Mouse (Mus musculus): ENCODE measurements around the gene Angptl3. TPM values are rescaled to one million over a fixed set of nuclear protein-coding genes. Genes with fewer than 3 reads are reported as not detected.

Angptl3 gene
- polyA plus RNA-seq, 1 experiment from 2014 or later, result 12.1 TPM

DNA sequence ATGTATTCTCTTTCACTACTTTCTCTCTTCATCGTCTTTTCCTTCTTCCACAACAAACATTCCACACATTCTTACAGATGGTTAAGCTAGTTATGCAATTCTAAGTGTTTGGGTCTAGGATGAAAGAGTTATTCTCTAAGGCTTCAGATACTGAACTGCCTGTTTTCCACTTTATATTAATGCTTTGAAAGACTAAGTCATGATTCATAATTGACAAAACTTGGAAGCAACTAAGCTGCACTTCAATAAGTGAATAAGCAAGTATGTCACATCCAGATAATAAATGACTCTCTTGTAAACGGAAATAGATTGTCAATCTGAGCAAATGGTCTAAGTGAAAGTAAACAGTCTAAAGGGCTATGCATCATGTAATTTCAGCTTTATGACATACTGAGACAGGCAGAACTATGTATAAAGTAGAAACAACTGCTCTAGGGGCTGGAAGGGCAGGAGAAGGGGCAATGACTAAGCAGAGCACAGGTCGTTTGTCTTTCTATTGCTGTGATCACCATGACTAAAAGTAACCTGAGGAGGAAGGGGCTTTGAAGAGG is 60.5 kb downstream of the Angptl3 start:
- H3K4me1 ChIP-seq (replicated peaks; ENCODE audit: control insufficient read depth, insufficient read depth, low read length), result peaks cover 12% of the 10 kb centered on the region; the same call in 1 of the 2 replicates
- H3K9ac ChIP-seq (ENCODE audit: low read depth, low read length), result no peak overlapping the region
- no peak overlapping the region for H3K4me2 ChIP-seq
- H3K27ac ChIP-seq (ENCODE audit: low read depth, low read length), result no peak overlapping the region
- no peak for DNase-seq (ENCODE audit: low spot score)
- H3K36me3 ChIP-seq (ENCODE audit: control insufficient read depth, insufficient read depth, low read length), result peaks cover 3% of the 10 kb centered on the region; the same call in 1 of the 2 replicates
- H3K4me3 ChIP-seq (ENCODE audit: low read depth, low read length), result no peak overlapping the region
- no peak for ATAC-seq (replicated peaks; ENCODE audit: low FRiP score)
- WGBS, result 59% methylated on average over 3 of the region's 3 CpGs
- H3K9me3 ChIP-seq (ENCODE audit: control insufficient read depth, low read length), result no peaks in the 10 kb centered on the region
- no peaks in the 10 kb centered on the region for H3K27me3 ChIP-seq (replicated peaks; ENCODE audit: control insufficient read depth, insufficient read depth, low read length)

DNA sequence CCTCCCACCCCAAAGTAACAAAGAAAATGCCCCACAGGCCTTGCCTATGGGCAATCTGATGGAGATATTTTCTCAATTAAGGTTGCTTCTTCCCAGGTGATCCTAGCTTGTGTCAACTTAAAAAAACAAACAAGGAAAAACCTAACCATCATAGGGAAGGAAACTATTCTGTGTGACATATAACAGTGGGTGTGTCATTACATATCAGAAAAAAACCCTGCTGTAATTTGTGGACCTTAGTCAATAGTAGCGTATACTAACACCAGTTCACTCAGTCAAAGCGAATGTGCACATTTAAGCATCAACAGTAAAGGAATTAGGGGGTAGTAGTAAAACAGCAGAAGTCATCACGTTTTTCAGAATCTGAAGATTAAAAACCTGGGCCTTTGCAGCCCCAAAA is 61.0 kb downstream of the Angptl3 start:
- no peak overlapping the region for H3K27ac ChIP-seq (ENCODE audit: low read depth, low read length)
- peaks cover 3% of the 10 kb centered on the region; the same call in 1 of the 2 replicates for H3K36me3 ChIP-seq (ENCODE audit: control insufficient read depth, insufficient read depth, low read length)
- DNase-seq (ENCODE audit: low spot score) (no peak), ATAC-seq (replicated peaks; ENCODE audit: low FRiP score) (no peak)
- no peaks in the 10 kb centered on the region for H3K9me3 ChIP-seq (ENCODE audit: control insufficient read depth, low read length)
- H3K9ac ChIP-seq (ENCODE audit: low read depth, low read length), result no peak overlapping the region
- peaks cover 12% of the 10 kb centered on the region; the same call in 1 of the 2 replicates for H3K4me1 ChIP-seq (replicated peaks; ENCODE audit: control insufficient read depth, insufficient read depth, low read length)
- WGBS, result 91% methylated on average over 3 of the region's 3 CpGs
- no peak overlapping the region for H3K4me2 ChIP-seq
- no peaks in the 10 kb centered on the region for H3K27me3 ChIP-seq (replicated peaks; ENCODE audit: control insufficient read depth, insufficient read depth, low read length)
- H3K4me3 ChIP-seq (ENCODE audit: low read depth, low read length), result no peak overlapping the region

Other genes starting within 250 kb of the Angptl3 start
- gene Kank4, start 213.4 kb upstream of the Angptl3 start, polyA plus RNA-seq (2014; fragmentation: Nextera tagmentation; extraction: Ambion mirVana), result 0.13 and 0.33 TPM in 2 replicates
- gene I0C0044D17Rik, start 207.1 kb upstream of the Angptl3 start, polyA plus RNA-seq (2014; fragmentation: Nextera tagmentation; extraction: Ambion mirVana), result not detected in 2 replicates
- 109 and 122 TPM in 2 replicates for gene Usp1, start 107.1 kb upstream of the Angptl3 start, polyA plus RNA-seq (2014; fragmentation: Nextera tagmentation; extraction: Ambion mirVana)
- gene Dock7, start 90.0 kb downstream of the Angptl3 start, polyA plus RNA-seq (2014; fragmentation: Nextera tagmentation; extraction: Ambion mirVana), result 39.0 and 39.9 TPM in 2 replicates
- 8.7 and 11.7 TPM in 2 replicates for gene Atg4c, start 163.0 kb downstream of the Angptl3 start, polyA plus RNA-seq (2014; fragmentation: Nextera tagmentation; extraction: Ambion mirVana)

Data from liver, embryonic 11.5 days (tissue).